Mouse (Mus musculus) layer of hippocampus, postnatal 10 days (tissue): ENCODE results near the gene Sema3c. TPM values are rescaled to one million over a fixed set of nuclear protein-coding genes. Genes with fewer than 3 reads are reported as not detected.

Experiments used
- DNase-seq, 2 experiments: peaks; one replicate each; pipeline ENCODE4 v3.0.0; 2021; ENCODE audit warnings: low spot score in 2 of 2
- total RNA-seq, 2 experiments: library from RNA; stranded (reverse); gene quantifications; 2 replicates each; pipeline ENCODE4 v1.2.3; 2021

The Sema3c gene
- total RNA-seq, 2 experiments from 2014 or later = 56.3 to 59.6 TPM

DNA sequence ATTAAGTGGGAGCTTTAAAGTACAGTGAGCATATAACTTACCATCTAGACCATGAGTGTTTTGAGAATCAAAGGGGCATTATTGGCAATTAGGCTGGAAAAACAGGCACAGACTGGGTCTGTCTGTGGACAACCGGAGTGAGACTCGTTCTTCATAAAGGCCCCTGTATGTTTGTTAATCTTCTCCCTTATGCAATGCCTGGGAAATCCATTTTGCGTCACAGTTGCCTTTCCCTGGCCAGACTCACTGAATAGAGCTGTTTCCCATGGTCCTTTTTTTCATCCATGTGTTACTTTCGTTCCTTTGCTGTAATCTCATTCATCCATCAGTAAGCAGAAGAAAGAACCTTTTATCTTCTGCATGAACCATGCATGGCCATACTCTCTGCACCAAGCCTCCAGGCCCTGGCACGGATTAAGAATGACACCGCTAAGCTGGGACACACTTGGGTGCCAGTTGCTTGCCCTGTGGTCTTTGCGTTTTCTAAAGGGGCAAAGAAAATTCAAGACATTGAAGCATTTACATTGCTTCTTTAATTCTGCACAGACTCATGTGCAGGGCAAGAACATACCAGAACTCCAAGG lies 73.7 kb downstream of the Sema3c start:
- DNase-seq = no peak

DNA sequence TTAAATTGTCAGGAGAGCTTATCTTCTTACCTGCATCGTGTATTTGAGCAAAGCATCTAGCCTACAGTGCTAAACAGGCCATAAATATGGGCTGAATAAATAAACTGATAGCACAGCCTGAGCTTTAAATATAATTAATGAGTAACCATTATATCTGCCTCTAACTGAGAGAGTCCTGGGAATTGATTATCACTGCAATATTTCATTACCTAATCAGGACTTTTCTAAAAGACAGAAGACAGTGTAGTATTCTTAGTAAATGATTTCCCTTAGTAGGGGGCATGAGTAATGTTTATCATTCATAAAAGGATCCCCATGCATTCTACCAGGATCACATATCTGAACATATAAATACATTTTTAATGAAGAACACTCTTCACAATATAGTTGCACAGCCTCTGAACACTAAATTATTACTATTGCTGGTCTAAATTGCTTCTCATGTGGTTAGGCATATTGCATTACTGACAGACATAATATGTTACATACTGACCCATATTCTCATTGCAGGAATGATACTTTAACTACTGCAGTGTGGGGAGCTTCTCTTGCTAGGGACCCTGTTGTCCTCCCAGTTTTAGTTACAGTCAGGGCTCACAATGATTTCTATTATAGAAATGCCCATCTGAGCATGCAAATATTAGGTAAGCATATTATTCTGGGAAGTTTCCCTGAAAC lies 74.9 kb downstream of the Sema3c start:
- DNase-seq = no peak

DNA sequence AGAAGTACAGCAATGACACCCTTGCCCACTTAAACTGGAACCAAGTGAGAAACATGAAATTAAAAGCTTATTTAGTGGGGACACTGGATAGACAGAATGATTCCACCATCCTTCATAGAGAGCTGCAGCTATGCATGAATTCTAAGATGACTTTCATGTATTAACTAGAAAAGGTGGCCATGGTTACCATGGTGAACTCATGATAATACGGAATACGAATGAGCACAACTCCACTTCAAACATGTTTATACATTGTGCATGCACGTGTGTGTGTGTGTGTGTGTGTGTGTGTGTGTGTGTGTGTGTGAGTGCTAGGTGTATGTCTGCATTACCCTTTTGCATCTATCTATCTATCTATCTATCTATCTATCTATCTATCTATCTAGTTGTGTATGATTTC lies 87.1 kb downstream of the Sema3c start:
- DNase-seq = no peak

DNA sequence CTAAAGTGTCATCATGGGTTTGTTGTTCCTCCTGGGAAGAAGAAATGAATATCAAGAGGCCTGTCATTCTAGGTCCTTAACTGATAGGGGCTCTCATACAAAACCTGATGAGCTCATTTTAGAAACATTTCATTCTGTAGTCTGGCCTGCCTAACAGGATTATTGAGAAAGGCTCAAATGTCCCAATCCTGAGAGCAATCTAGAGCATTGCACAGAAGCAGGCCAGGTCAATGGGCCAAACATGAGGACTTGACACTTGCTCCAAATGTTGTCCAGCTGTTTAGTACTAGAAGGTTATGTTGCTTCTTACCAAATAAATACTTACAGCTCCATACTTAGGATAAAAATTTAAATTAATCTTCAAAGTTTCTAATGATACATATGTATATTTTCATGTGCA lies 97.3 kb downstream of the Sema3c start:
- no peak for DNase-seq

DNA sequence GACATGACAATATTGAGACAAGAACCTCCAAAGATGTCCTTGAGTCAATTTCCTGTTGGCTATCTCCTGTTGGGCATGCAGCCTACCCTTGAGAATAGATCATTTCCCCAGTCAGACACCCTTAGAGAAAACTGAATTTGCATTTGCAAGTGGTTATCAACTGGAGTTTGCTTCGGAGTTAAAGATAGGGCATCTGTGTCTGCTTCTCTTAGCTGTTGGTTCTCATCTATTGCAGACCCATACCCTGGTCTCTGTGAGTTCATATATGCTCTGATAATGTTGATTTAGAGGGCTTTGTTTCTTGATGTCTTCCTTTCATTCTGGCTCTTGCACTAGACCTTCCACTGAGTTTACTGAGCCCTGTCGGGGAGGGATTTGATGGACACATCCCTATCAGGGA lies 106.8 kb downstream of the Sema3c start:
- DNase-seq = no peak

DNA sequence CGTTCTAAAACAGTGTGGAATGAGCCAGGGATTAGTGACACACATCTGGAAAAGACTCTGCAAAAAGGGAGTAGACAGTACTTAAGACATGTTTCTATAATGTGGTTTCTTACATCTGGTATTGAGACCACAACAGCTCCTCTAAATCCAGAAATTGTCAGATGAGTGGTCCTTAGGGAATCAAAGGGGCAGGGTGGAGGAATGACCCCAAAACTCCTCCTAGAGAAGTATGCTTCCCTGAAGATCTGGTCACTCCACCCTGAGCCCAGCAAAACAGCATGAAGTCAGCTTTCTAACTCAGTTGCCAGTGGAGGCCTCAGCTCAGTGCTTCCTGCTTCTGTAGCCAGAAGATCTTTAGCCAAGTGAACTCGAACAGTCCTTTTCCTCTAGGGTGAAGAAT lies 115.0 kb downstream of the Sema3c start:
- no peak for DNase-seq

DNA sequence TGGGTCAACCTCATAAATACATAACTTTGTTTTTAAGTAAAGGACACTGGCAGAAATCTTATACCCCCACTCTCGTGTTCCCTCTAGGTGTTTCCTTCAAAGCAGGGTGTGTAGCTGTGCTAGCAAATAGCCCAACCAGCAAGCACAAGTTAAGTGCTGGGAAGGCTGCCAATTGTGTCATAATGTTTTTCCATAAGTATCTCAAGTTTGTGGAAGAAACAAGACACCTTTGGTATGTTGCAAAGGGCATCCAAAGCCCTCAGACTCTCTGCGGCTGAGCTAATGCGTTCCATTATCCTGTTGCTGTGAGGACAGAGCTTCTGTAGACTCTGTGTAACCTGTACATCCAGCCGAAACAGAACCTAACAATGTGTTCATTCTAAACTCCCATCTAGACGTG lies 115.5 kb downstream of the Sema3c start:
- no peak for DNase-seq

DNA sequence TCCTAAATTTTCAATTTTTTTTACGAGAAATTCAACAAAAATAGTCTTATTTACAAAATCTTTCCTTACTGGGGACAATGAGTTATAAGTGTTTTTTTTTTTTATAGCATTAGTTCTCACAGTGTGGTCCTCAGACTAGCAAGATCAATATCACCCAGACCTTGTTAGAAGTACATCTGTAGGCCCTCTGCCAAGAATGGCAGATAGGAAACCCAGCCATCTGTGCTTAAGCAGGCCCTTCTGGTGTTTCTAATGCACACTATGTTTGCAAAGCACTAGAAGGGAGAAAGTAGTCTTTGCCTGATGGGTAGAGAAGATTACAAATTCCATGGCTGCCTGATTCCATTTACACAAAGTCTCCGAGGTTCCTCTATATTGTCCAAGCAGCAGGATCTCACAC lies 121.3 kb downstream of the Sema3c start:
- no peak for DNase-seq

DNA sequence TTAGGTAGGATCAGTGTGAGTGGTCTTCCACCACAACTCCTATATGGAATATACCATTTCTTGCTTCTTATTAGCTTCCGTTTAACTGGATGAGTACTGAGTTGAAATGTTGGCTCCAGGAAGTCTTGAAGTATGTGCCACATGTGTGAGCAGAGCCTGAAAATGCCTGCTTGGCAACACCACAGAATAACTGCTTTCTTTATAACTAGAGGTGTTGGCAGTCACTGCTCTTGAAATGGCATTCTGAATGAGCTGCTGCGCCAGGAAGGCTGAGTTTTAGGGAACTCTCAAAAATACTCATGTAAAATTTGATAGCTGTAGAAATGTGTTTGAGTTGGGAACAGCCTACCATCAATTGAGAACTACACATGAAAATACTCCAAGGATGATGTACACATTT lies 124.8 kb downstream of the Sema3c start:
- no peak for DNase-seq

DNA sequence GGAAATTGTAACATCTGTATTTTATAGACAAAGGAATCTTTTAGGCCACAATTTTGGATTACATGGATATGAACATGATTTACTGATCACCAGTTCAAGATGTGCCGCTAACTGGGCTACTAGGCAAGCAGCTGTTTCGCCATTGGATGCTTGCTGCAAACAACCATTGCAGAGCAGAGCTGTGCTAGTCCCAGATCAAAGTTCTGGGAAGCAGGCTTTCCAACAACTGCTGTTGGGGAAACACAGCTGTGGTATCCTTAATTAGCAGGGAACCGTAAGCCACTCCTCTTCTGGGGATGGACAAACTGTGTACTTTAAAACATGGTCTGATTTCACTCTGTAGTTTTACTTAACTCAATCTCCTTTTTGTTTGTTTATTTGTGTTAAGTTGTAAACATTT lies 130.1 kb downstream of the Sema3c start:
- DNase-seq = no peak

DNA sequence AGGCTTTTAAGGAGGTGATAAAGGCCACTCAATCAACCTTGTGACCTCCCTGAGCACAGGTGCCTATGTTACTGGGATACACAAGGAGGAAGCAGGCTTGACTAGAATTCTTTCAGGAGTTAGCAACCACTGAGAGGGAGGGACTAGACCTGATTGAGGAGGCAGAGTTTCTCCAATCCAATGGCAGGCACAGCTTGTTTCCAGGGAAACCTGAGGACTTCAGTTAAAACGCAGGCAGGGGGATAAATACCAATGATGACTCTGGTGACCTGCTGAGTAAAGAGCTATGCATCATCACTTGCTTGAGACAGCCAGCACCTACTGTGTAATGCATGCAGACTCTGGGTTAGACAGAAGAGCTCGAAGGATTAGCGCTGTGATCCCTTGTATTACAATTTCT lies 133.0 kb downstream of the Sema3c start:
- no peak for DNase-seq

DNA sequence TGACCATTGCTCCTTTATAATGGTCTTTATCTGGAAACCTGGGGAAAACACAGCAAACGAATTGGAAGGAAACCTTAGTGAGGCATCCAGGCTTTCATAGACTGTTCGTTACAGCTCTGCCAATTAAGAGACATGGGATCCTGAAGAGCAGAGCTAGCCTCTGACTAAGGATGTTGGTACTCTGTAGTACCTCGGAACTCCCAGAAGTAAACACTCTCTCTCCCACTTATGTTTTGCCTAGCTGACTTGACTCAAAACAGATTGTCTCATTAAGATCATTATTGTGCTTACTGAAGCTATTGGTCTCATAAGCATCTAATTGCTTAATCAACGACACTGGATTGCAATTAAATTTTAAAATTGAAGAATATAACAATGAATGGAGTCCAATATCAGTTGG lies 138.3 kb downstream of the Sema3c start:
- no peak for DNase-seq

DNA sequence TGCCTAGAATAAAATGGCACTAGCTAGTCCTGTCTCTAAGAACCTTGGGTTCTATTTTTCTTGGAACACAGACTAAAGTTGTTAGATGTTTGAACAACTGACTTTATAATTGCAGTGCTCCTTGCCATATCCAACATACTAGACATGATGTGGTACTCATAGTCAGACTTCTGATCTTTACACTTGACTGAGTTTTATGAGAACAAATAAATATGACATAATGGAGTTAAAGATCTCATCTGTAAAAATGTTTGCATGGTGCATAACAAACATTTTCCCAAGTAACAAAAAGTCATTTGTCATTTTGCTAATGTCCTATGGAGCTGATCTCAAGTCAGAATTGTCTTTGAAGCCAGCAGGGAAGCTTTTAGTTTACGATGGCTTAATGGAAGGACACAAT lies 141.1 kb downstream of the Sema3c start:
- no peak for DNase-seq

DNA sequence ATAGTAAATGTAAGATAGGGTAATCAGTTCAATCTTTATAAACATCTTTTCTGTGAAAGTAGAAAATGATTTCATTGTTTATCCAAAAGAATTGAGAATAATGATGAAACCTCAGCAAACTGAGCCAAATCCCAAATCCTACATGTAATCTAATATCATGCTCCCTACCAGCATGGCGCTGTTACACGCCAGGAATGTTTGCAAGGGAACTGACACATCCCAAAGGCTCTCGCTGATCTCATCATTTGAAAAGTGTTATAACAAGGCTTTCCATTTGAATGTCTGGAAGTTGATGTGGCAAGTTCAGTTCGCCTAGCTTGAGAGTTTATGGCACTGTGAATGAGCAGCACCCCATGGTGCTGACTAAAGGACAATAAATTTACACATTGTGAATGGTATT lies 145.9 kb downstream of the Sema3c start:
- DNase-seq = no peak

DNA sequence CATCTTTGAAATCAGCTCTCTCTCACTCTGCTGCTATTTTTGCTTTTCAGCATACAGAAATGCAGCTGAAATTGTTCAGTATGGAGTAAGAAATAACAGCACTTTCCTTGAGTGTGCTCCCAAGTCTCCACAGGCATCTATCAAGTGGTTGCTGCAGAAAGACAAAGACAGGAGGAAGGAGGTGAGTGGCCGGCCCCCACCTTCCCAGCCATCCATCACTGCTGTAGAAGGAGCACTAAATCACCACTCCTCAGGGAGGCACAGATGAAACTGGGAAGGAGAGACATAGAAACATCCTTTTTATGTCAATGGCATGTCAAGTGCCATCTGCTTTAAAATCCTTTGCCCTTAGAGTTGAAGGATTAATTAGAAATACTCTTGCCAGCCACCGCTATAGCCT lies 149.9 kb downstream of the Sema3c start:
- no peak for DNase-seq

DNA sequence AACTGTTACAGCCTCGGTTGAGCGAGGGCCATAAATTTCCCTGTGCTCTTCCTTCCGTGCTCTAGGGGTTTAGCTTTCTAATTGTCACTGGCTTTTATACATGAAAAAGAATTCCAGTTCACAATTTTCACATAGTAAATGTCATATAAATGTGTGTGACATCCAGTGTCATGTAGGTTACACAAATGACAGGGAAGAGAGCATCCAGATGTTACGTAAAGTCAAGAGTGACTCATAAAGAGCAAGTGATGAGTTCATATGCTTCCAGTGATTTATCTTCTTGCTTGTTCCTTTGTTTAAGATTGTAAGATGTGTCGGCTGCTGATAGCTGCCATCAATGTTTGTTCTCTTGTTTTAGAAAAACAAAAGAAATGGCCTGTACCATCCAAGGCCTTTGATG lies 154.0 kb downstream of the Sema3c start:
- DNase-seq = no peak

DNA sequence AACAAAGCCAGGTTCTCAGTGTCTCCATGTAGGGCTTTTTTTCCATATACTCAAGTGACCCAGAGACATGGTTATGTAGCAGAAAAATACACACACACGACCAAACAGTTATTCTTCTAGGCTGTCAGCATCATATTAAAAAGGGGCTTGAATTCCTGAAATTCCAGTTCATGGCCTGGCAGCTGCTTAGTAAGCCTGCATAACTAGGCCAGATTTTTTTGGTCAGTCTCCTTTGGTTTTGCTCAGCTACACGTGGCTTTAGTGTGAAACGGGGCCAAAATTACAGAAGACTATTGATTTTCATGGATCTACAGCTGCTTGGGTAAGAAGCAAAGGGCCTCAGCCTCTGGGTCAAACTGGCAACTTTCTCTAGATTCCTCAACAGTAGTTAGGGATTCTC lies 165.7 kb downstream of the Sema3c start:
- DNase-seq = no peak

DNA sequence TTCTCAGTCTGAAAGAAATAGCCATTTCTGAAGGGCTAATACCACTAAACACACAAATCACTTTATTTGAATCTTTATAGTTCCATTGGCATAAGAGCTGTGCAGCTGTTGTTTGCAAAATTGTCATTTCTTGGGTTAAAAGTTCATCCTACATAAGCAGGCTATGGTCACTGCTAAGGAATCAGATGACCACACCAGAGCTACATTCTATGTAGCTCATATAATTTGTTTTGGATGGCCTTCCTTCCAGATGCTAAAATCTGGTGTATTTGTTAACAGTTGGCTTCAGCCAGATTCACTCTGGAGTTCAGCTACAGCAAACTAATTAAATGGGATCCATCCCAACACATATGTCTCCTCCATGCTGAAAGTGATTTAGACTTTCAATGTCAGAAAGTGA lies 172.4 kb downstream of the Sema3c start:
- DNase-seq = no peak

DNA sequence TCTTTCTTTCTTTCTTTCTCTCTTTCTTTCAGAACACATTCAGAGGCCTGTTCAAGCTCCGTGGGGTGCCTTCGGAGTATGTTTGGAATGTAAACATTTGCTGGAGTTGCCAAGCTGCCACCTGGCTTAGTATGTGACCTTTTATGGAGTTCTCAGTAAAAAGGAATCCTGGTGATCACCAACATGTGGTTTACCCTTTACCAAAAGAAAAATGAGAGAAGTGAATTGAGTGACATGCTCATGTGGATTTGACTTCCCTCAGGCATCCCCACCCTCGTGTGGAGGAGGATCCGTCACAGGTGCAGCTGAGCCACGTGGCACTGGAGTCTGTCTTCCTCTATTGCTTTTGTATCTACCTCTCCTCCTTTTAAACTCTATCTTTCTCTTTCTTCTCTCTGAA lies 173.1 kb downstream of the Sema3c start:
- DNase-seq = no peak

DNA sequence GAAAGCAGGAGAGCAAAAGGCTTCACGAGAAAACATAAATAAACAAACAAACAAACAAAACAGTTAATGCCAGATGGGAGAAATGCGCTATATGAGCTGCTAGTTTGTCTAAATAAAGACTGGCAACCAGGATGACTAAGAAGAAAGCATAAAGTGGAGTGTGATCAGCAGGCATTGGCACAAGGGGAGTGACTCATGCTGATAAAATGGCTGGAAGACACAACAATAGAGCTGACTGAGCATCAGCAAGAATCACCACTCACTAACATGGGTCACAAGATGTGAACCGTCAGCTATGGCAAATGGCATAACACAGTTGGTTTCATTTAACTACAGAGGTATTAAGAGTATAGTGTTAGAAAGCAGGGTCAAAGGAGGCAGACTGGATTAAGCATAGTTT lies 174.2 kb downstream of the Sema3c start:
- no peak for DNase-seq

DNA sequence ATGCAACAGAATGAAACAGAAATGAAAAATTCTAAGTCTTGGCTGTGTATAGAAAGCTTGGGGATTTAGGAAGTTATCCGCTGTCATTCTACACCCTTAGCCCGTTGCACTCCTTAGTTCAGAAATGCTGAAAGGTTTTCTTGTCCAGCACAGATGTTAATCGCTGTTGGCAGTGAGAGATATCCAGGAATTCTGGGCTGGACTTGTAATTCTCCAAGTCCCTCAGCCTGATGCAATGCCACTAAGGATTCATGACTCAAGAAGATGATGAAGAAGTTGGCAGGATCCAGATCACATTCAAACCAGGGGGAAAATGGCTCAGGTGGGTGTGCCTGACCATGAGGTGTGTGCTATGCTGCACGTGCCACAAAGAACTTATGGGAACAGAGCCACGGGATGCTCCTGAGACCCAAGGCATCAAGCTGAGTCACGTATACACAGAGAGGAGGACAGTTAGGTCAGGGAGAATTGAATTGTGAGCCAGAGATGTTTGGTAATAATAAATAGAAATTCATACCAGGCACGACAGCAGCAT lies 179.5 kb downstream of the Sema3c start:
- DNase-seq = no peak

DNA sequence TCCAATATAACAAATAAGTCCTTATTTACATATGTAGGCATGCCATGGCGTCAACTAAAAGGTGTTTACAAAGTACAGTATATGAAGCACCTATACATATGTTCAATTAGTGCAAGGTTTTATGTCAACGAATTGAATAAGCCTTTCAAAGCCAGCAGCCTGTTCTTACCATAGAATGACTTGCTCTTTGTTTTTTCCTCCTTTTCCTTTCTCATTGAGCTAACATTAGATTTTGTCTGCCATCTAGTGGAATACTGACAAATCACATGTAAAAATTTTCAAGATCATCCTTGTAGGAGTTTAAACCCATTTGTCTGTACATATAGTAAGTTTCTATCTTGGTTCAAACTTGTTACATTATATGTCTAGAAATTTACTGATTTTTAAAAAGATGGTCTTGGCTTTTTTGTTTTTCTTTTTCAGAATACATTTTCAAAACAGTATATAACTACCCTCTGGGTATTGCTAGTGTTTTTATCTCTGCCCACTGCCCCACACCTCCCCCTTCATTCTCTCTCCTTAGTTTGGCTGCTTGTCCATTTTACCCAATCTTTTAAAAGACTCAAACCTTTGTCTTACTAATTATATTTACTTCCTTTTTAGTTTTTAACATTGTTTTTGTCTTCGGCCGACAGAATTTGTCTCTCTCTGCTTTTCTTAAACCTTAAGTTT lies 192.1 kb downstream of the Sema3c start:
- DNase-seq = no peak

DNA sequence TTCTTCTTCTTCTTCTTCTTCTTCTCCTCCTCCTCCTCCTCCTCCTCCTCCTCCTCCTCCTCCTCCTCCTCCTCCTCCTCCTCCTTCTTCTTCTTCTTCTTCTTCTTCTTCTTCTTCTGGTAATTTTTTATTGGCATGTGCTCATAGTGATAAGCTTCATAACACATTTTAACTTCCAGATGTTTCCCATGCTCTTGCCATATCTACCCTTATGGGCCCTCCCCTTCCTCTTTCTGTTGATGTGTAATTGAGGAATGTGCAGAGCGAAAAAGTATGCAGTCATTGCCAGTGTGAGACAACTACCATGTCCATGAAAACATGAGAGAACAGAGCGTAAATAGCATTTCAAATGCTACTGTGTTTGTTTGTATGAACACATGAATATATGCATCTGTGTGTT lies 196.2 kb downstream of the Sema3c start:
- DNase-seq = no peak
